Mouse (Mus musculus) heart, adult 18-20 months (tissue): ENCODE measurements around the gene Mcm5. TPM values are rescaled to one million over a fixed set of nuclear protein-coding genes. Genes with fewer than 3 reads are reported as not detected.

Experiments
- DNase-seq, 2 experiments: peaks; one replicate each; pipeline ENCODE4 v3.0.0; 2021 to 2022; ENCODE audit warnings: mixed read lengths in 1 of 2
- total RNA-seq, 2 experiments: library from RNA; stranded (reverse); gene quantifications; 2 replicates each; pipeline ENCODE4 v1.2.3; 2021

Gene Mcm5
- total RNA-seq, 2 experiments from 2014 or later, result 3.3 to 5.1 TPM

GRCm38 (mm10) chr8:75172009-75172685 lies 62.8 kb downstream of the Mcm5 start:
- DNase-seq, result no peak

Other genes starting within 250 kb of the Mcm5 start
- not detected for gene Isx, start 236.4 kb upstream of the Mcm5 start, total RNA-seq
- gene Hmgxb4, start 116.2 kb upstream of the Mcm5 start, total RNA-seq, result 10 to 100 TPM; 10.1 to 10.6 TPM
- 10 to 100 TPM; 57.9 to 63.7 TPM for gene Tom1, start 75.9 kb upstream of the Mcm5 start, total RNA-seq
- 10 to 100 TPM; 10.3 to 17.5 TPM for gene Hmox1, start 15.9 kb upstream of the Mcm5 start, total RNA-seq
- gene Rasd2, start 104.4 kb downstream of the Mcm5 start, total RNA-seq, result 1 to 10 TPM; 5.4 to 6.1 TPM